Mouse (Mus musculus): ENCODE measurements around the gene Luc7l3. TPM values are rescaled to one million over a fixed set of nuclear protein-coding genes. Genes with fewer than 3 reads are reported as not detected.

The Luc7l3 gene
- polyA plus RNA-seq, 1 experiment from 2014 or later = 74.6 TPM

GRCm38 (mm10) chr11:94328644-94329025, 6.8 kb upstream of the Luc7l3 start:
- H3K27ac ChIP-seq (ENCODE audit: low read length) = peak overlapping the region; percentile 99
- no peaks in the 10 kb centered on the region for H3K27me3 ChIP-seq (replicated peaks; ENCODE audit: control insufficient read depth, insufficient read depth, low read length)
- H3K36me3 ChIP-seq (ENCODE audit: control insufficient read depth, insufficient read depth, low read length) = no peaks in the 10 kb centered on the region
- peak overlapping the region; percentile 96 for H3K9ac ChIP-seq (ENCODE audit: low read depth, low read length)
- H3K4me1 ChIP-seq (ENCODE audit: control insufficient read depth, insufficient read depth, low read length) = peaks cover 18% of the 10 kb centered on the region
- no peaks in the 10 kb centered on the region for H3K9me3 ChIP-seq (ENCODE audit: control insufficient read depth, low read length)
- H3K4me3 ChIP-seq (ENCODE audit: low read length) = peak overlapping the region; percentile 82
- WGBS = 2% methylated on average over 10 of the region's 10 CpGs
- peak overlapping the region; percentile 76 for H3K4me2 ChIP-seq (ENCODE audit: low read depth, low read length)
- ATAC-seq = no peak

- Histone ChIP-seq H3K4me2 (ENCODE audit: low read depth, low read length) (peak within 1 kb of the TSS; percentile 76), H3K9me3 (ENCODE audit: control insufficient read depth, low read length) (no peaks in the 10 kb centered on the region), H3K27ac (ENCODE audit: low read length) (peak within 1 kb of the TSS; percentile 99), H3K27me3 (replicated peaks; ENCODE audit: control insufficient read depth, insufficient read depth, low read length) (no peaks in the 10 kb centered on the region), H3K4me1 (ENCODE audit: control insufficient read depth, insufficient read depth, low read length) (peaks cover 18% of the 10 kb centered on the region), H3K9ac (ENCODE audit: low read depth, low read length) (peak within 1 kb of the TSS; percentile 96), H3K36me3 (ENCODE audit: control insufficient read depth, insufficient read depth, low read length) (no peaks in the 10 kb centered on the region), H3K4me3 (ENCODE audit: low read length) (peak within 1 kb of the TSS; percentile 82)
- under 1% methylated on average over 73 of the region's 78 CpGs for WGBS
- peak; percentile 85 for ATAC-seq
Observed at GRCm38 (mm10) chr11:94327693-94328643, 6.2 kb upstream of the Luc7l3 start, which contains the start of gene Ankrd40. TSS of gene Ankrd40 (plus strand) at chr11:94328001.

GRCm38 (mm10) chr11:94326961-94327411, 5.2 kb upstream of the Luc7l3 start:
- no peaks in the 10 kb centered on the region for H3K27me3 ChIP-seq (replicated peaks; ENCODE audit: control insufficient read depth, insufficient read depth, low read length)
- H3K4me2 ChIP-seq (ENCODE audit: low read depth, low read length) = peak overlapping the region; percentile 41
- peak overlapping the region; percentile 83 for H3K27ac ChIP-seq (ENCODE audit: low read length)
- peak overlapping the region; percentile 53; the same call in 1 of the 2 replicates for H3K9ac ChIP-seq (ENCODE audit: low read depth, low read length)
- peak overlapping the region; percentile 18; the same call in 1 of the 2 replicates for H3K4me3 ChIP-seq (ENCODE audit: low read length)
- 9% methylated on average over 10 of the region's 10 CpGs for WGBS
- peaks cover 13% of the 10 kb centered on the region for H3K4me1 ChIP-seq (ENCODE audit: control insufficient read depth, insufficient read depth, low read length)
- no peaks in the 10 kb centered on the region for H3K9me3 ChIP-seq (ENCODE audit: control insufficient read depth, low read length)
- no peak for ATAC-seq
- H3K36me3 ChIP-seq (ENCODE audit: control insufficient read depth, insufficient read depth, low read length) = no peaks in the 10 kb centered on the region

- Histone ChIP-seq H3K4me1 (ENCODE audit: control insufficient read depth, insufficient read depth, low read length) (peaks cover 13% of the 10 kb centered on the region), H3K27ac (ENCODE audit: low read length) (no peak overlapping the region), H3K9ac (ENCODE audit: low read depth, low read length) (no peak overlapping the region), H3K36me3 (ENCODE audit: control insufficient read depth, insufficient read depth, low read length) (no peaks in the 10 kb centered on the region), H3K4me2 (ENCODE audit: low read depth, low read length) (no peak overlapping the region), H3K27me3 (replicated peaks; ENCODE audit: control insufficient read depth, insufficient read depth, low read length) (no peaks in the 10 kb centered on the region), H3K4me3 (ENCODE audit: low read length) (no peak overlapping the region), H3K9me3 (ENCODE audit: control insufficient read depth, low read length) (no peaks in the 10 kb centered on the region)
- no peak for ATAC-seq
- 82% methylated on average over 5 of the region's 5 CpGs for WGBS
Observed at GRCm38 (mm10) chr11:94324618-94325017, 2.8 kb upstream of the Luc7l3 start.

- Histone ChIP-seq H3K9ac (ENCODE audit: low read depth, low read length) (no peak overlapping the region), H3K27ac (ENCODE audit: low read length) (no peak overlapping the region)
- WGBS = 81% methylated on average over 5 of the region's 5 CpGs
Observed at GRCm38 (mm10) chr11:94323271-94323925, 1.6 kb upstream of the Luc7l3 start.

GRCm38 (mm10) chr11:94322636-94323035, 848 bp upstream of the Luc7l3 start:
- no peaks in the 10 kb centered on the region for H3K27me3 ChIP-seq (replicated peaks; ENCODE audit: control insufficient read depth, insufficient read depth, low read length)
- H3K36me3 ChIP-seq (ENCODE audit: control insufficient read depth, insufficient read depth, low read length) = no peaks in the 10 kb centered on the region
- peak overlapping the region; percentile 100 for H3K9ac ChIP-seq (ENCODE audit: low read depth, low read length)
- ATAC-seq = no peak
- peak overlapping the region; percentile 81 for H3K4me2 ChIP-seq (ENCODE audit: low read depth, low read length)
- peaks cover 13% of the 10 kb centered on the region for H3K4me1 ChIP-seq (ENCODE audit: control insufficient read depth, insufficient read depth, low read length)
- H3K9me3 ChIP-seq (ENCODE audit: control insufficient read depth, low read length) = no peaks in the 10 kb centered on the region
- H3K4me3 ChIP-seq (ENCODE audit: low read length) = peak overlapping the region; percentile 99
- 33% methylated on average over 5 of the region's 5 CpGs for WGBS
- peak overlapping the region; percentile 95 for H3K27ac ChIP-seq (ENCODE audit: low read length)

More at GRCm38 (mm10) chr11:94323271-94323925, 1.6 kb upstream of the Luc7l3 start:
- Histone ChIP-seq H3K36me3 (ENCODE audit: control insufficient read depth, insufficient read depth, low read length) (no peaks in the 10 kb centered on the region), H3K4me1 (ENCODE audit: control insufficient read depth, insufficient read depth, low read length) (peaks cover 11% of the 10 kb centered on the region), H3K4me3 (ENCODE audit: low read length) (no peak overlapping the region), H3K9me3 (ENCODE audit: control insufficient read depth, low read length) (no peaks in the 10 kb centered on the region), H3K27me3 (replicated peaks; ENCODE audit: control insufficient read depth, insufficient read depth, low read length) (no peaks in the 10 kb centered on the region), H3K4me2 (ENCODE audit: low read depth, low read length) (no peak overlapping the region)
- ATAC-seq = no peak

GRCm38 (mm10) chr11:94320969-94321930, 538 bp downstream of the Luc7l3 start:
- peak; percentile 69 for ATAC-seq
- Histone ChIP-seq H3K27ac (ENCODE audit: low read length) (peak overlapping the region; percentile 95), H3K36me3 (ENCODE audit: control insufficient read depth, insufficient read depth, low read length) (no peaks in the 10 kb centered on the region), H3K27me3 (replicated peaks; ENCODE audit: control insufficient read depth, insufficient read depth, low read length) (no peaks in the 10 kb centered on the region), H3K9ac (ENCODE audit: low read depth, low read length) (peak overlapping the region; percentile 100), H3K4me1 (ENCODE audit: control insufficient read depth, insufficient read depth, low read length) (peaks cover 17% of the 10 kb centered on the region), H3K9me3 (ENCODE audit: control insufficient read depth, low read length) (no peaks in the 10 kb centered on the region), H3K4me3 (ENCODE audit: low read length) (peak overlapping the region; percentile 99), H3K4me2 (ENCODE audit: low read depth, low read length) (peak overlapping the region; percentile 81)
- WGBS = under 1% methylated on average over 67 of the region's 67 CpGs

- Histone ChIP-seq H3K4me3 (ENCODE audit: low read length) (no peak overlapping the region), H3K9ac (ENCODE audit: low read depth, low read length) (no peak overlapping the region), H3K27ac (ENCODE audit: low read length) (no peak overlapping the region), H3K27me3 (replicated peaks; ENCODE audit: control insufficient read depth, insufficient read depth, low read length) (no peaks in the 10 kb centered on the region), H3K9me3 (ENCODE audit: control insufficient read depth, low read length) (no peaks in the 10 kb centered on the region), H3K4me2 (ENCODE audit: low read depth, low read length) (no peak overlapping the region), H3K36me3 (ENCODE audit: control insufficient read depth, insufficient read depth, low read length) (no peaks in the 10 kb centered on the region), H3K4me1 (ENCODE audit: control insufficient read depth, insufficient read depth, low read length) (peaks cover 28% of the 10 kb centered on the region)
- 75% methylated on average over 5 of the region's 5 CpGs for WGBS
- ATAC-seq = no peak
Observed at GRCm38 (mm10) chr11:94318056-94318455, 3.7 kb downstream of the Luc7l3 start.
